In genomic region chr15:33862224-33862752, GRCm38 (mm10) we compare ENCODE assay signal across 30 mouse cellular contexts.
A peak's percentile ranks its signal among the peaks of the same experiment; 100 is the strongest.
DNase-seq lines count a peak whose midpoint lies in the region; ATAC-seq and TF ChIP-seq lines count a peak whose summit lies in the region.
"Had no signal": no experiment of that assay in that cellular context is flagged by ENCODE, and none has a peak within 500 bp of the region (broad histone marks: within the 10 kb centered on the region; RNA-seq: fewer than 3 reads in every experiment).

No protein-coding gene starts in this region.

- H3K27me3 ChIP-seq in heart, embryonic 10.5 days (ENCODE audit: insufficient read depth, poor library complexity, severe bottlenecking) = no peaks in the 10 kb centered on the region
- H3K27me3 ChIP-seq in kidney, embryonic 16.5 days (ENCODE audit: insufficient read depth, low read length) = no peaks in the 10 kb centered on the region
- H3K27me3 ChIP-seq in lung, postnatal 0 days (replicated peaks; ENCODE audit: insufficient read depth, low read length) = no peaks in the 10 kb centered on the region
- H3K27me3 ChIP-seq: embryonic facial prominence, embryonic 15.5 days; forebrain, embryonic 12.5 days; hindbrain, embryonic 12.5 days; intestine, embryonic 15.5 days; limb, embryonic 12.5 days; liver, embryonic 15.5 days; megakaryocyte, embryonic 14.5 days; midbrain, embryonic 12.5 days; neural tube, embryonic 12.5 days had no signal

- H3K4me1 ChIP-seq in heart, embryonic 10.5 days = no peaks in the 10 kb centered on the region
- H3K4me1 ChIP-seq in kidney, embryonic 16.5 days (ENCODE audit: insufficient read depth, low read length) = no peaks in the 10 kb centered on the region
- H3K4me1 ChIP-seq in lung, postnatal 0 days (ENCODE audit: insufficient read depth, low read depth, low read length) = no peaks in the 10 kb centered on the region
- H3K4me1 ChIP-seq: embryonic facial prominence, embryonic 15.5 days; forebrain, embryonic 12.5 days; hindbrain, embryonic 12.5 days; intestine, embryonic 15.5 days; limb, embryonic 12.5 days; liver, embryonic 15.5 days; megakaryocyte, embryonic 14.5 days; midbrain, embryonic 12.5 days; neural tube, embryonic 12.5 days had no signal

- peak; percentile 57; the same call in 1 of the 2 replicates for ATAC-seq in kidney, embryonic 16.5 days (ENCODE audit: low FRiP score, low TSS enrichment)
- ATAC-seq in lung, postnatal 0 days = peak; percentile 21
- ATAC-seq: forebrain, postnatal 0 days; hindbrain, postnatal 0 days; intestine, embryonic 15.5 days had no signal

- WGBS in heart, embryonic 10.5 days = 48% methylated on average over 3 of the region's 3 CpGs
- 60% methylated on average over 3 of the region's 3 CpGs for WGBS in kidney, embryonic 16.5 days
- 43% methylated on average over 3 of the region's 3 CpGs for WGBS in lung, postnatal 0 days

- no peak for TF ChIP-seq CTCF in lung, postnatal 0 days (IDR thresholded peaks at IDR 0.05)

- peak; percentile 6 to 12 for DNase-seq in heart, adult 18-20 months
- DNase-seq in heart, embryonic 10.5 days (ENCODE audit: low spot score) = no peak
- no peak for DNase-seq in kidney, postnatal 10 days
- peak; percentile 5 for DNase-seq in lung, postnatal 0 days (ENCODE audit: low spot score)
- no peak for DNase-seq in lung, postnatal 4 days
- no peak for DNase-seq in Muller cell, postnatal 12 days (ENCODE audit: inconsistent ontology term)
- DNase-seq in layer of hippocampus, adult 9-10 months (ENCODE audit: low spot score) = no peak
- DNase-seq: adrenal gland, postnatal 14 days; cerebellum, adult 11 months; cerebellum, adult 9-10 months; forebrain, postnatal 0 days; kidney, adult 8-10 months; kidney, postnatal 25 days; lung, postnatal 36 days; right cerebral cortex, adult 18-20 months; spleen, adult 18-20 months; thymus, postnatal 14 days had no signal

- no peak overlapping the region for H3K9ac ChIP-seq in kidney, embryonic 16.5 days (replicated peaks; ENCODE audit: low read length)
- H3K9ac ChIP-seq in lung, postnatal 0 days (replicated peaks; ENCODE audit: low read depth) = no peak overlapping the region
- H3K9ac ChIP-seq: embryonic facial prominence, embryonic 15.5 days; forebrain, embryonic 12.5 days; forebrain, postnatal 0 days; hindbrain, embryonic 12.5 days; intestine, embryonic 15.5 days; limb, embryonic 12.5 days; liver, embryonic 15.5 days; midbrain, embryonic 12.5 days; neural tube, embryonic 12.5 days had no signal

- no peak overlapping the region for H3K27ac ChIP-seq in heart, embryonic 10.5 days
- no peak overlapping the region for H3K27ac ChIP-seq in kidney, embryonic 16.5 days (ENCODE audit: low read length)
- H3K27ac ChIP-seq in lung, postnatal 0 days (ENCODE audit: low read length) = no peak overlapping the region
- H3K27ac ChIP-seq: embryonic facial prominence, embryonic 15.5 days; forebrain, embryonic 12.5 days; hindbrain, embryonic 12.5 days; hindbrain, postnatal 0 days; intestine, embryonic 15.5 days; left cerebral cortex, adult 2 months; limb, embryonic 12.5 days; liver, embryonic 15.5 days; midbrain, embryonic 12.5 days; neural tube, embryonic 12.5 days had no signal

- no peaks in the 10 kb centered on the region for H3K36me3 ChIP-seq in heart, embryonic 10.5 days
- no peaks in the 10 kb centered on the region for H3K36me3 ChIP-seq in kidney, embryonic 16.5 days (ENCODE audit: insufficient read depth, low read length)
- H3K36me3 ChIP-seq in lung, postnatal 0 days (ENCODE audit: insufficient read depth, low read length) = no peaks in the 10 kb centered on the region
- H3K36me3 ChIP-seq: embryonic facial prominence, embryonic 15.5 days; forebrain, embryonic 12.5 days; hindbrain, embryonic 12.5 days; intestine, embryonic 15.5 days; limb, embryonic 12.5 days; liver, embryonic 15.5 days; midbrain, embryonic 12.5 days; neural tube, embryonic 12.5 days had no signal

- H3K4me3 ChIP-seq in heart, embryonic 10.5 days = no peak overlapping the region
- H3K4me3 ChIP-seq in kidney, embryonic 16.5 days (ENCODE audit: low read length) = no peak overlapping the region
- no peak overlapping the region for H3K4me3 ChIP-seq in lung, postnatal 0 days (ENCODE audit: low read depth, low read length)
- H3K4me3 ChIP-seq: embryonic facial prominence, embryonic 15.5 days; forebrain, embryonic 12.5 days; hindbrain, embryonic 12.5 days; intestine, embryonic 15.5 days; left cerebral cortex, adult 2 months; limb, embryonic 12.5 days; liver, embryonic 15.5 days; megakaryocyte, embryonic 14.5 days; midbrain, embryonic 12.5 days; myocyte; neural tube, embryonic 12.5 days had no signal

- H3K4me2 ChIP-seq in kidney, embryonic 16.5 days (replicated peaks; ENCODE audit: low read depth, low read length) = no peak overlapping the region
- H3K4me2 ChIP-seq in lung, postnatal 0 days (replicated peaks; ENCODE audit: low read depth, low read length) = no peak overlapping the region
- H3K4me2 ChIP-seq: embryonic facial prominence, embryonic 15.5 days; forebrain, embryonic 12.5 days; hindbrain, embryonic 12.5 days; intestine, embryonic 15.5 days; limb, embryonic 12.5 days; liver, embryonic 15.5 days; midbrain, embryonic 12.5 days; neural tube, embryonic 12.5 days had no signal

- H3K9me3 ChIP-seq in heart, embryonic 10.5 days = no peaks in the 10 kb centered on the region
- no peaks in the 10 kb centered on the region for H3K9me3 ChIP-seq in kidney, embryonic 16.5 days (ENCODE audit: low read length)
- no peaks in the 10 kb centered on the region for H3K9me3 ChIP-seq in lung, postnatal 0 days (ENCODE audit: low read length)
- H3K9me3 ChIP-seq: embryonic facial prominence, embryonic 15.5 days; forebrain, embryonic 12.5 days; hindbrain, embryonic 12.5 days; intestine, embryonic 15.5 days; limb, embryonic 12.5 days; liver, embryonic 15.5 days; megakaryocyte, embryonic 14.5 days; midbrain, embryonic 12.5 days; neural tube, embryonic 12.5 days had no signal

- TF ChIP-seq EP300 in lung, postnatal 0 days (IDR thresholded peaks at IDR 0.05) = no peak

Comparison
In these comparisons a context has a peak if more than half of its experiments do, and no peak if none do; other contexts are left out.
1. DNase-seq: peak in heart, adult 18-20 months (2 of 2) and lung, postnatal 0 days (single experiment); none in heart, embryonic 10.5 days (single experiment), kidney, postnatal 10 days (single experiment), lung, postnatal 4 days (0 of 2), Muller cell, postnatal 12 days (single experiment) and layer of hippocampus, adult 9-10 months (single experiment).